Mouse (Mus musculus) heart, postnatal 0 days (tissue): ENCODE results near the gene Itch.

Experiments
- CTCF ChIP-seq: IDR thresholded peaks from 2 replicates; pipeline ENCODE4 v1.5.1; 2016; ENCODE audit warnings: antibody characterized with exemption, control low read depth, low read depth
- EP300 ChIP-seq: IDR thresholded peaks from 2 replicates; pipeline ENCODE4 v1.6.1; 2016; ENCODE audit warnings: antibody characterized with exemption, low read depth

GRCm38 (mm10) chr2:155099421-155099820, 33.9 kb upstream of the Itch start:
- no peak for TF ChIP-seq EP300
- no peak for TF ChIP-seq CTCF
